Mouse (Mus musculus) erythroblast, embryonic 14.5 days (primary cell): ENCODE data around the gene Minos1. TPM values are rescaled to one million over a fixed set of nuclear protein-coding genes. Genes with fewer than 3 reads are reported as not detected.

Experiments used
- H3K27me3 ChIP-seq: 2 replicates; pipeline ENCODE4 v1.6.1; 2012; ENCODE audit warnings: inconsistent platforms; ENCODE audit not compliant: control insufficient read depth
- H3K36me3 ChIP-seq: 2 replicates; pipeline ENCODE4 v1.6.1; 2012; ENCODE audit warnings: mild to moderate bottlenecking, inconsistent platforms; ENCODE audit not compliant: control insufficient read depth
- H3K4me1 ChIP-seq: 2 replicates; pipeline ENCODE4 v1.6.1; 2012; ENCODE audit warnings: inconsistent platforms; ENCODE audit not compliant: control insufficient read depth
- H3K4me3 ChIP-seq: replicated peaks from 2 replicates; pipeline ENCODE3; 2012; ENCODE audit warnings: moderate library complexity, mild to moderate bottlenecking, inconsistent platforms
- H3K9me3 ChIP-seq: 2 replicates; pipeline ENCODE4 v1.6.1; 2012; ENCODE audit warnings: low read length, inconsistent platforms, mixed read lengths; ENCODE audit not compliant: control insufficient read depth
- GATA1 ChIP-seq: IDR thresholded peaks from 2 replicates; pipeline ENCODE4 v1.6.1; 2012; ENCODE audit warnings: low read length, inconsistent platforms, mixed read lengths
- TAL1 ChIP-seq: IDR thresholded peaks from 3 replicates; pipeline ENCODE4 v1.6.1; 2012; ENCODE audit warnings: low read length, inconsistent platforms, mixed read lengths
- polyA plus RNA-seq: library from polyadenylated mRNA; stranded (reverse); fragments of >175 nt; gene quantifications from 2 replicates; pipeline ENCODE4 v1.2.3, GENCODE M21; 2012

The Minos1 gene
- polyA plus RNA-seq, 1 experiment, result 4.0 TPM

DNA sequence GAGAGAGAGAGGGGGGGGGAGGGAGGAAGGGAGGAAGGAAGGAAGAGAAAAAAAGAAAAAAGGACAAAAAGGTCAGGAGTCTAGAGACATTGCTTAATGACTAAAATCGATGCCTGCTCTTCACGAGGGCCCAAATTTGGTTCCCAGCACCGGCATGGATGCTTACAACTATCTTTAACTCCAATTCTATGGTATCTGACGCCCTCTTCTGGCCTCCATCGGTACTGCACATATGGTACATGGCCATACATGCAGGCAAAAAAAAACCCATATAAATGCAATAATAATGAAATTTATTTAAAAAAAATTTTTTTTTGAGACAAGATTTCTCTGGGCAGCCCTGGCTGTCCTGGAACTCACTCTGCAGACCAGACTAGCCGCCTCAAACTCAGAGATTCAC, 20.5 kb upstream of the Minos1 start:
- Histone ChIP-seq H3K9me3 (peaks cover 4% of the 10 kb centered on the region; the same call in 1 of the 2 replicates), H3K4me3 (no peak overlapping the region), H3K27me3 (peaks cover 6% of the 10 kb centered on the region; the same call in 1 of the 2 replicates), H3K4me1 (no peaks in the 10 kb centered on the region; the same call in 1 of the 2 replicates), H3K36me3 (no peaks in the 10 kb centered on the region)
- TF ChIP-seq TAL1, result no peak
- no peak for TF ChIP-seq GATA1

DNA sequence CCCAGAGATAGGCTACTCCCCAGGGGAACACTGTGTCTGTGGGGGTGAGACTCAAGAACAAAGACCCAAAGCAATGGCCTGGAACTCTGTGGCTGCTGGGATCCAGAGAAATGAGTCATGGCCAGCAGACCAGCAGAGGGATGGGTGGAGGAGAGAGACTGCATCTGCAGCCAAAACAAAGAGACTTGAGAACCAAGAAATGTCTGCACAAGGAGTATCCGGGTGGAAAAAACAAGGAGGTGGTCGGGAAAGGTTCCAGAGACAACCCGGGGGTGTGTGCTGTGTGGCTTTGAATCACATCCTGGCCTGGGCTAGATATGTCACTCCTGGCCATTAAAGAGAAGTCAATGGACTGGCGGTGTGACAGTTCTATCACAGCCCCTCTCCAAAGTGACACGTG, 15.8 kb upstream of the Minos1 start:
- peaks cover 9% of the 10 kb centered on the region; the same call in 1 of the 2 replicates for H3K27me3 ChIP-seq
- TF ChIP-seq TAL1 (no peak), GATA1 (no peak)
- no peaks in the 10 kb centered on the region; the same call in 1 of the 2 replicates for H3K4me1 ChIP-seq
- no peak overlapping the region for H3K4me3 ChIP-seq
- H3K36me3 ChIP-seq, result no peaks in the 10 kb centered on the region
- H3K9me3 ChIP-seq, result peaks cover 4% of the 10 kb centered on the region; the same call in 1 of the 2 replicates

DNA sequence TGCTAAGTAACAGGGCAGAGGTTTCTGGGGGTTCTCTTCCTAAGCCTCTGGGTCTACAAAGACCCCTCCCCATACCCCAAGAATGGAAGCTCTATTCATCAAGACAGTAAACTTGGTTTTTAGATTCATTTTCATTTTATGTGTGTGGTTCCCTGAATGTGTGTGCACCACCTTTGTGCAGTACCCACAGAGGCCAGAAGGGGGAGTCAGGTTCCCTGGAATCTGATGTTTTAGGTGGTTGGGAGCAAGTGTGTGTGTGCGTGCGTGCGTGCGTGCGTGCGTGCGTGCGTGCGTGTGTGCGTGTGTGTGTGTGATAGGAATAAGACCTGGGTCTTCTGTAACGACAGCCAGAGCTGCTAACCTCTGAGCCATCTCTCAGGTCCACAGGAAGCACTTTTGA, 14.2 kb upstream of the Minos1 start:
- H3K9me3 ChIP-seq, result no peaks in the 10 kb centered on the region; the same call in 1 of the 2 replicates
- TF ChIP-seq TAL1 (no peak), GATA1 (no peak)

DNA sequence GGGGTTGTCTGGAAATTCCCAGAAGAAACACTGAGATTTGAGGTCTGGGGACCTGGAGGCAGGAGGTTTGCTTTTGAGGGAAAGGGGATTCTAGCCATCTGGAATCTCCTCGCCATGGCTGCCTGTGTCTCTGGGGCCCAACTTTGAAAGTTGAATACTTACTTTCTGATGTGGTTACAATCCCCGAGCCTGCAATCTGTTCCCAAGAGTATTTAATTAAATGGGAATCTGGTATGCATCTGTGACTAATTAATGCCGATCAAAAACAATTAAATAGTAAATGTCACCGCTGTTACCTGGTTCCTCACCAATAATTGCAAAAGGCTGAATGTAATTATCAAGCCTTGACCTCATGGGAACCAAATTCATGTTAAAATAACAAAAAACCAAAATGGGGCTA, 13.7 kb upstream of the Minos1 start:
- TF ChIP-seq GATA1 (no peak), TAL1 (no peak)
- Histone ChIP-seq H3K4me3 (no peak overlapping the region), H3K27me3 (peaks cover 9% of the 10 kb centered on the region; the same call in 1 of the 2 replicates), H3K36me3 (no peaks in the 10 kb centered on the region), H3K4me1 (no peaks in the 10 kb centered on the region), H3K9me3 (no peaks in the 10 kb centered on the region; the same call in 1 of the 2 replicates)

More for the DNA sequence above, 14.2 kb upstream of the Minos1 start:
- no peaks in the 10 kb centered on the region for H3K4me1 ChIP-seq
- H3K27me3 ChIP-seq, result peaks cover 9% of the 10 kb centered on the region; the same call in 1 of the 2 replicates
- H3K4me3 ChIP-seq, result no peak overlapping the region
- no peaks in the 10 kb centered on the region for H3K36me3 ChIP-seq

DNA sequence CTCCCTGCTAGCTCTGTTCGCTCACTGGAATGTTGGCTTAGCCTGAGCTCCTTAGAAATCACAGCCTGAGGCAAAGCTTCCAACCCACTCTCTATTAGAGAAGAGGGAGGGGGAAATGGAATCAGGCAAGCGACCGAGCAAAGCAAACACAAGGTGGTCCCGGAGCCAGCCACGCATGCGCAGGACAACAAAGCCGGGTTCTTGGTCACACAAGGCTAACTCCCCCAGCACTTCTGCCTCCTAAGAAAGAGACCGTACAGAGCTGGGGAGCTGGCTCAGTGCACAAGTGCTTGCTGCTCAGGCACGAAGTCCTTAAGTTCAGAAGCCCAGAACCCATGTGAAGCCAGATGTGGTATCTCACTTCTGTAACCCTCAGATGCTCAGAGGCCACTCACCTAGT, 12.1 kb upstream of the Minos1 start:
- no peak for TF ChIP-seq GATA1
- no peak for TF ChIP-seq TAL1
- no peaks in the 10 kb centered on the region; the same call in 1 of the 2 replicates for H3K9me3 ChIP-seq
- no peaks in the 10 kb centered on the region for H3K36me3 ChIP-seq
- H3K4me3 ChIP-seq, result no peak overlapping the region
- peaks cover 6% of the 10 kb centered on the region; the same call in 1 of the 2 replicates for H3K27me3 ChIP-seq
- H3K4me1 ChIP-seq, result no peaks in the 10 kb centered on the region

DNA sequence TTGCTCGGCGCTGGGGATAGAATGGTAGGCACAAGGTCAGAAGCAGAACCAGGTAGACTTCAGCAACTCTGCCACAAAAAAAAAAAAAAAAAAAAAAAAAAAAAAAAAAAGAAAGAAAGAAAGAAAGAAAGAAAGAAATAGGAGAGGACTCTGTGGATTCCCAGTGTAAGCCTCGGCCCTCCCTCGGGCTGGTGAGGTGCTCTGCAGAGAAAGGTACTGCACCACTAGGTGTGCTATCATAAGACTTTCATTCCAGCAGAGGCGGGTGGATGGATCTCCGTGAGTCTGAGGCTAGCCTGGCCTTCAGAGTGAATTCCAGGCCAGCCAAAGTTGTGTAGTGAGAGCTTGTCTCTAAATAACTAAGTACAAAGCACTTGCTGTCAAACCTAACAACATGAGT, 10.9 kb upstream of the Minos1 start:
- no peaks in the 10 kb centered on the region for H3K36me3 ChIP-seq
- no peaks in the 10 kb centered on the region for H3K9me3 ChIP-seq
- H3K4me1 ChIP-seq, result no peaks in the 10 kb centered on the region
- peaks cover 6% of the 10 kb centered on the region; the same call in 1 of the 2 replicates for H3K27me3 ChIP-seq
- TF ChIP-seq GATA1 (no peak), TAL1 (no peak)
- H3K4me3 ChIP-seq, result no peak overlapping the region

DNA sequence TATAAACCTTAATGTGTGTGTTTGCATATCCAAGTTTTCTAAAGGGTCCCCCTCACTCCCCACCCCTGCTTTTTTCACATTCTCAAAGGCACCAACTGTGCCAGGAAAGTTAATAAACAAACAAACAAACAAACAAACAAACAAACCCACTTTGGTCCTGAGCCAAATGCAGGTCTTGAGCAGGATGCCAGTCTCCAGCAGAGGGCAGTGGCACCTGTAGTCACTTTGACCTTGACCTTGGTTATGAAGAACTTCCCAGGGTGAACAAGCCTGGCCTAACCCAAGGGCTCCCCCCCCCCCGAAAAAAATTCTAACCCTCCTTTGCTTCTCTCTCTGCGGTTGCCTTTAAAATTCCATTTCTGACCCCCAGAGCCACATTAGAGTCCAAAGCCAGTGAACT, 9.4 kb upstream of the Minos1 start:
- H3K9me3 ChIP-seq, result no peaks in the 10 kb centered on the region
- H3K27me3 ChIP-seq, result peaks cover 6% of the 10 kb centered on the region; the same call in 1 of the 2 replicates
- no peaks in the 10 kb centered on the region for H3K36me3 ChIP-seq
- no peak overlapping the region for H3K4me3 ChIP-seq
- TF ChIP-seq TAL1, result no peak
- TF ChIP-seq GATA1, result no peak
- H3K4me1 ChIP-seq, result no peaks in the 10 kb centered on the region

DNA sequence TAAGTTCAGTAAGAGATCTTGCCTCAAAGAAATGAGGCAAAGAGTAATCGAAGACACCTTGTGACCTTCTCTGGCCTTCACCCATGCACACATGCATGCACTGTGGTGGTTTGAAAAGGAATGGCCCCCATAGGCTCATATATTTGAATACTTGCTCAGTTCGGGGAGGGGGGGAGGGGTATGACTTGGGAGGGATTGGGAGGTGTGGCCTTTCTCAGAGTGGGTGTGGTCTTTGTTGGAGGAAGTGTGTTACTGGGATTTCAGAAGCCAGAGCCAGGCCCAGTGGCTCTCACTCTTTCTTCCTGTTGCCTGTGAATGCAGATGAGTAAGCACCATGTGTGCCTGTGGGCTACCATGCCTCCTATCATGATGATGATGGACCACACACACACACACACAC, 5.1 kb upstream of the Minos1 start:
- H3K4me1 ChIP-seq, result peaks cover 12% of the 10 kb centered on the region
- no peaks in the 10 kb centered on the region for H3K9me3 ChIP-seq
- no peaks in the 10 kb centered on the region for H3K36me3 ChIP-seq
- no peak for TF ChIP-seq GATA1
- TF ChIP-seq TAL1, result no peak
- H3K4me3 ChIP-seq, result no peak overlapping the region
- no peaks in the 10 kb centered on the region for H3K27me3 ChIP-seq

DNA sequence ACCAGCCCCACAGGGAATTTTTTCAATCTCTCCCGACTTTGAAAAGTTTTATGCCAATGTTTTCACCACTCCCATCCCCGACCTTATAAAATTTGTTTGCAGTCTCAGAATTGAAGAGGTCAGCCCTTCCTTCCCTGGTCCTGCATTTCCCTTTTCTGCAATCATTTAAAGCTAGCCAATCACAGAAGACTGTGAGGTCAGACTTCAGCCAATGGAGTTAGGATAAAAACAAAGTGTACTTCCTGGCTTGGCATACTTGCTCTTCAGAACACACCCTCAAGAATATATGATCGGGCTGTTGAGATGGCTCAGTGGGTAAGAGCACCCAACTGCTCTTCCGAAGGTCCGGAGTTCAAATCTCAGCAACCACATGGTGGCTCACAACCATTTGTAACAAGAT, 2.2 kb upstream of the Minos1 start:
- TF ChIP-seq TAL1, result no peak
- no peak for TF ChIP-seq GATA1
- Histone ChIP-seq H3K4me3 (no peak overlapping the region), H3K9me3 (no peaks in the 10 kb centered on the region)

More for the DNA sequence above, 2.2 kb upstream of the Minos1 start:
- Histone ChIP-seq H3K27me3 (no peaks in the 10 kb centered on the region), H3K36me3 (peaks cover 2% of the 10 kb centered on the region; the same call in 1 of the 2 replicates), H3K4me1 (peaks cover 35% of the 10 kb centered on the region)
